8 mouse cellular contexts compared by ENCODE assay signal in the genomic region with DNA sequence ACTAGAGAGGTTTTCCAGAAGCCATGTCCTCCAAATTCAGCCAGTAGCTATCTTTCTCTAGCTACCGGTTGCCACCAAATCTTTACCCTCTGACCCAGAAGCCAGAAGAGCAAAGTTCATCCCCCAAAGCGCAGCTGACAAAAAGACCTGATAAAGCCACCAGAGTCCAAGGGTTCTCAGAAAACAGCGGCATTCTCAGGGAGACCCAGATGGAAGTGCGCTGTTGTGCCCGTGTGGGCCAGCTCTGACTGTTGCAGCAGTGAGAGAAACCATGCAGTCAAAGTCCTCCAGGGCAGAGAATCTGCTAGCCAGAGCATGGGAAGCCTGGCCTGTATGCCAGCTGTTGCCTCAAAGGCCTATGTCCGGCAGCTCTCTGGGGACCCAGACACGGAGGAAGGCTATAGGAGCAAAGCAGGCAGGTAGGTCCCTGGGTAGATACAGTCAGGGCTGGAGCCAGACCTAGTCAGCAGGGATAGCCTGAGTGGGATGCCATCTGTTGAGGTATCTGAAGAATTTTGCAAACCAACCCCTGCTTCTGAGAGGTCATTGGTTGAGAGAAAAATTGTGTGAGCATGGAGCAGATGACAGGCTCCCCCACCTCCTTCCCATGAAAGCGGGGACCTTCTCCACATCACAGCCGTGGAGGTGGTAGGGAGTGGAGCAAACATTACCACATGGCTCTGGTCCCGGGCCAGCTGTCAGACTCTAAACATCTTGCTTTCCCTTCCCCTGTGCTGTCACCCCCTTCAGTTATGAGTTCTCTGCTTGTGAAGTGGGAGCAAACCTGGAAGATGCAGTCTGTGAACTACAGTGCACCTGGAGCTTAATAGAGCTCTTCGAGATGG. TPM values are rescaled to one million over a fixed set of nuclear protein-coding genes. Genes with fewer than 3 reads are reported as not detected.
DNase-seq lines count a peak whose midpoint lies in the region; ATAC-seq and TF ChIP-seq lines count a peak whose summit lies in the region.

No protein-coding gene starts in this region.

- ATAC-seq in forebrain, embryonic 14.5 days = no peak
- ATAC-seq in kidney, postnatal 0 days (replicated peaks; ENCODE audit: low FRiP score, low read depth) = no peak

- TF ChIP-seq CTCF in liver, adult 2 months (IDR thresholded peaks at IDR 0.05; ENCODE audit: low read depth, low read length) = no peak
- TF ChIP-seq CTCF in kidney, postnatal 0 days (IDR thresholded peaks at IDR 0.05; ENCODE audit: low read depth) = no peak

- no peaks in the 10 kb centered on the region; the same call in 1 of the 2 replicates for H3K4me1 ChIP-seq in forebrain, embryonic 14.5 days (ENCODE audit: control insufficient read depth, insufficient read depth, low read length)
- H3K4me1 ChIP-seq in forebrain, embryonic 10.5 days = peaks cover 13% of the 10 kb centered on the region
- H3K4me1 ChIP-seq in liver, adult 2 months (ENCODE audit: control insufficient read depth, insufficient read depth, low read length) = peaks cover 28% of the 10 kb centered on the region
- H3K4me1 ChIP-seq in kidney, postnatal 0 days (replicated peaks; ENCODE audit: insufficient read depth, low read length) = 0 out of 2 replicates have a peak, but pooled peaks cover 5% of the 10 kb centered on the region

- no peak overlapping the region for H3K4me2 ChIP-seq in forebrain, embryonic 14.5 days (ENCODE audit: low read length)
- no peak overlapping the region for H3K4me2 ChIP-seq in kidney, postnatal 0 days (ENCODE audit: low read length)

- peak; percentile 41; the same call in 1 of the 2 replicates for TF ChIP-seq POLR2A in liver, adult 2 months (IDR thresholded peaks at IDR 0.05; ENCODE audit: extremely low read depth, insufficient read depth, low read length)

- no peak overlapping the region for H3K4me3 ChIP-seq in forebrain, embryonic 14.5 days (ENCODE audit: low read depth, low read length)
- H3K4me3 ChIP-seq in forebrain, embryonic 10.5 days = no peak overlapping the region
- H3K4me3 ChIP-seq in liver, adult 2 months (ENCODE audit: insufficient read depth, low read depth, low read length) = peak overlapping the region; percentile 21; the same call in 1 of the 2 replicates
- no peak overlapping the region for H3K4me3 ChIP-seq in kidney, postnatal 0 days (replicated peaks; ENCODE audit: low read depth, low read length)

- no peaks in the 10 kb centered on the region for H3K9me3 ChIP-seq in forebrain, embryonic 14.5 days (replicated peaks; ENCODE audit: control insufficient read depth, low read length)
- H3K9me3 ChIP-seq in forebrain, embryonic 10.5 days = no peaks in the 10 kb centered on the region
- no peaks in the 10 kb centered on the region for H3K9me3 ChIP-seq in kidney, postnatal 0 days (replicated peaks; ENCODE audit: low read length)

- peaks cover 42% of the 10 kb centered on the region for H3K36me3 ChIP-seq in forebrain, embryonic 14.5 days (ENCODE audit: control insufficient read depth, insufficient read depth, low read length)
- peaks cover 37% of the 10 kb centered on the region for H3K36me3 ChIP-seq in forebrain, embryonic 10.5 days (replicated peaks)
- peaks cover 15% of the 10 kb centered on the region; the same call in 1 of the 2 replicates for H3K36me3 ChIP-seq in liver, adult 2 months (ENCODE audit: control insufficient read depth, insufficient read depth, low read length)
- peaks cover 27% of the 10 kb centered on the region for H3K36me3 ChIP-seq in kidney, postnatal 0 days (ENCODE audit: insufficient read depth, low read length)

- no peak overlapping the region for H3K9ac ChIP-seq in forebrain, embryonic 14.5 days (ENCODE audit: low read length)
- peak overlapping the region; percentile 71 for H3K9ac ChIP-seq in liver, adult 2 months (ENCODE audit: low read depth, low read length)
- H3K9ac ChIP-seq in kidney, postnatal 0 days (ENCODE audit: low read depth, low read length) = no peak overlapping the region

- H3K27ac ChIP-seq in forebrain, embryonic 14.5 days (ENCODE audit: low read depth, low read length) = no peak overlapping the region
- H3K27ac ChIP-seq in forebrain, embryonic 10.5 days = no peak overlapping the region
- peak overlapping the region; percentile 98 for H3K27ac ChIP-seq in liver, adult 2 months (replicated peaks; ENCODE audit: insufficient read depth, low read depth, low read length)
- no peak overlapping the region for H3K27ac ChIP-seq in kidney, postnatal 0 days

- 81% methylated on average over 11 of the region's 11 CpGs for WGBS in forebrain, embryonic 14.5 days
- 85% methylated on average over 11 of the region's 11 CpGs for WGBS in forebrain, embryonic 10.5 days
- 14% methylated on average over 11 of the region's 11 CpGs for WGBS in liver, adult 2 months
- 54% methylated on average over 11 of the region's 11 CpGs for WGBS in kidney, postnatal 0 days

- H3K27me3 ChIP-seq in forebrain, embryonic 14.5 days (replicated peaks; ENCODE audit: control insufficient read depth, insufficient read depth, low read length) = no peaks in the 10 kb centered on the region
- peaks cover 14% of the 10 kb centered on the region for H3K27me3 ChIP-seq in forebrain, embryonic 10.5 days (ENCODE audit: poor library complexity, severe bottlenecking)
- H3K27me3 ChIP-seq in liver, adult 2 months (ENCODE audit: control insufficient read depth, insufficient read depth, low read length) = no peaks in the 10 kb centered on the region
- H3K27me3 ChIP-seq in kidney, postnatal 0 days (ENCODE audit: insufficient read depth, low read length) = no peaks in the 10 kb centered on the region

- peak; percentile 32 for DNase-seq in forebrain, embryonic 14.5 days (ENCODE audit: low spot score)
- no peak for DNase-seq in forebrain, embryonic 10.5 days (ENCODE audit: extremely low spot score, low spot score)
- peak; percentile 98 for DNase-seq in liver, adult 2 months (ENCODE audit: extremely low read depth, low read depth, low spot score)
- DNase-seq in liver = no peak
- peak; percentile 24 for DNase-seq in kidney, postnatal 0 days (ENCODE audit: low spot score)
- peak; percentile 46 to 49 for DNase-seq in right cerebral cortex, adult 2 months (ENCODE audit: low spot score in 2 of 2)
- DNase-seq in gastrocnemius, postnatal 36 days = no peak
- DNase-seq in spleen, postnatal 36 days (ENCODE audit: low spot score in 2 of 2) = no peak

- H3K79me2 ChIP-seq in liver, adult 2 months (ENCODE audit: control insufficient read depth, insufficient read depth, low read length) = no peaks in the 10 kb centered on the region

- intact Hi-C loops in gastrocnemius, postnatal 36 days (cut with DNase I) = no loop called here

RNA-seq across cellular contexts. Expression of a gene that starts 3.1 kb away (rescaled TPM):
- 4.2 and 5.3 TPM in 2 replicates for polyA plus RNA-seq in forebrain, embryonic 14.5 days (2014; fragmentation: Nextera tagmentation; extraction: Ambion mirVana)
- 18.6 and 20.7 TPM in 2 replicates for polyA plus RNA-seq in forebrain, embryonic 10.5 days (2016; fragmentation: Nextera tagmentation; extraction: Ambion mirVana)
- 5.3 and 5.4 TPM in 2 replicates for total RNA-seq in liver, adult 2 months (2014; rRNA removed)
- polyA plus RNA-seq in liver, adult 2 months (2012; rRNA removed) = 6.3 and 7.2 TPM in 2 replicates
- 116 and 126 TPM in 2 replicates for polyA plus RNA-seq in kidney, postnatal 0 days (2015; fragmentation: Nextera tagmentation; extraction: Ambion mirVana)
- total RNA-seq in gastrocnemius, postnatal 36 days (2021) = 10 to 100 TPM; 23.0 to 32.1 TPM

RNA-seq across cellular contexts. Expression of a gene that starts 22.3 kb away (rescaled TPM):
- polyA plus RNA-seq in forebrain, embryonic 14.5 days (2014; fragmentation: Nextera tagmentation; extraction: Ambion mirVana) = 24.5 and 30.9 TPM in 2 replicates
- polyA plus RNA-seq in forebrain, embryonic 10.5 days (2016; fragmentation: Nextera tagmentation; extraction: Ambion mirVana) = 23.8 and 24.6 TPM in 2 replicates
- 48.9 and 60.9 TPM in 2 replicates for total RNA-seq in liver, adult 2 months (2014; rRNA removed)
- polyA plus RNA-seq in liver, adult 2 months (2012; rRNA removed) = 330 and 511 TPM in 2 replicates
- 50.8 and 53.5 TPM in 2 replicates for polyA plus RNA-seq in kidney, postnatal 0 days (2015; fragmentation: Nextera tagmentation; extraction: Ambion mirVana)
- total RNA-seq in gastrocnemius, postnatal 36 days (2021) = 10 to 100 TPM; 61.1 to 74.9 TPM

RNA-seq across cellular contexts. Expression of a gene that starts 26.1 kb away (rescaled TPM):
- polyA plus RNA-seq in forebrain, embryonic 14.5 days (2014; fragmentation: Nextera tagmentation; extraction: Ambion mirVana) = 70.2 and 91.1 TPM in 2 replicates
- 57.9 and 65.5 TPM in 2 replicates for polyA plus RNA-seq in forebrain, embryonic 10.5 days (2016; fragmentation: Nextera tagmentation; extraction: Ambion mirVana)
- total RNA-seq in liver, adult 2 months (2014; rRNA removed) = 16.3 and 18.5 TPM in 2 replicates
- polyA plus RNA-seq in liver, adult 2 months (2012; rRNA removed) = 11.2 and 12.4 TPM in 2 replicates
- polyA plus RNA-seq in kidney, postnatal 0 days (2015; fragmentation: Nextera tagmentation; extraction: Ambion mirVana) = 36.0 and 36.4 TPM in 2 replicates
- total RNA-seq in gastrocnemius, postnatal 36 days (2021) = 10 to 100 TPM; 21.6 to 24.7 TPM

RNA-seq across cellular contexts. Expression of a gene that starts 26.5 kb away (rescaled TPM):
- polyA plus RNA-seq in forebrain, embryonic 14.5 days (2014; fragmentation: Nextera tagmentation; extraction: Ambion mirVana) = 13.6 and 16.2 TPM in 2 replicates
- 17.8 TPM in 2 replicates for polyA plus RNA-seq in forebrain, embryonic 10.5 days (2016; fragmentation: Nextera tagmentation; extraction: Ambion mirVana)
- 26.7 and 29.3 TPM in 2 replicates for total RNA-seq in liver, adult 2 months (2014; rRNA removed)
- polyA plus RNA-seq in liver, adult 2 months (2012; rRNA removed) = 19.0 and 27.7 TPM in 2 replicates
- 18.2 and 19.7 TPM in 2 replicates for polyA plus RNA-seq in kidney, postnatal 0 days (2015; fragmentation: Nextera tagmentation; extraction: Ambion mirVana)
- total RNA-seq in gastrocnemius, postnatal 36 days (2021) = 10 to 100 TPM in 1 of 2 experiments, 1 to 10 TPM in 1; 9.4 to 10.5 TPM

Comparison
In these comparisons a context has a peak if more than half of its experiments do, and no peak if none do; other contexts are left out.
1. DNase-seq: peak in forebrain, embryonic 14.5 days (single experiment), liver, adult 2 months (single experiment), kidney, postnatal 0 days (single experiment) and right cerebral cortex, adult 2 months (2 of 2); none in forebrain, embryonic 10.5 days (single experiment), liver (single experiment), gastrocnemius, postnatal 36 days (0 of 2) and spleen, postnatal 36 days (0 of 2).